Mouse (Mus musculus) skeletal muscle tissue, postnatal 0 days (tissue): ENCODE results near the gene Gm13119. TPM values are rescaled to one million over a fixed set of nuclear protein-coding genes. Genes with fewer than 3 reads are reported as not detected.

Source experiments
- polyA plus RNA-seq: library from polyadenylated mRNA; unstranded; fragments of >200 nt; fragmentation: Nextera tagmentation; extraction: Ambion mirVana; gene quantifications from 2 replicates; pipeline ENCODE4 v1.2.1, GENCODE M21; 2015

Gene Gm13119
- polyA plus RNA-seq, result not detected in 2 replicates

DNA sequence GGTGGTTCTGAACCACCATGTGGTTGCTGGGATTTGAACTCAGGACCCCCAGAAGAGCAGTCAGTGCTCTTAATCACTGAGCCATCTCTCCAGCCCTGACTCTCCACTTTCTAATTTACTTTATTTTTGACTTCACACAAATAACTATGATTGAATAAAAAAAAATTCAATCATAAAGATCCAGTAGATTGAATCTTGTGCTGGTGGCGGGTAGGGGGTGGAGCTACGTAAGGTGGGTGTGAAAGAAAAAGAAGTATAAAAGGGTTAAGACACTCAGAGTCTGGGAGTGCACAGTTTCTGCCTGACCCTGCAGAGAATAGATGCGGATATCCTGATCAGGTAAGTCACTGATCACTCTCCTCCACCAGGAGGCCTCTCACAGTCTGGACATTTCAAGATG, at the start of gene Gm13119:
Gm13119 (plus strand) TSS at position 301 of the 400 bp plus-strand sequence.

DNA sequence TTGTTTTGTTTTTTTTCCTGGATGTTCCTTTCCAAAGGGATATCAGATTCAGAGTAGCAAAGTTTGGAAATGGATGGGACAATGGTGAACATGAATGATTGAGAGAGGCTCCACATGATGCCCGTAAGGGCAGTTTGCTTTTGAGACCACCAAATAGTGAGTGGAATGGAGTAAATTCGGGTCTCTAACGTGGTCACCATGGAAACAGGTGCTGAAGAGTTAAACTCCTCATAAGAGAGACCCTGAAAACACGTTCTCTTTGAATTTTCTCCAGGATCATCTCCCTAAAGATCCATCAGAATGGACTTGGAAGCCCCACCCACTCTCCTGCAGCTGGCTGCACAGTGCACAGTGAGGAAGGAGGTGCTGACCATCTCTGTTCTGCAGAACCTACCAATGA, 27.8 kb upstream of the Gm13119 start, which contains the start of gene Gm13128:
Gm13128 (plus strand) TSS at position 301 of the 400 bp plus-strand sequence.

DNA sequence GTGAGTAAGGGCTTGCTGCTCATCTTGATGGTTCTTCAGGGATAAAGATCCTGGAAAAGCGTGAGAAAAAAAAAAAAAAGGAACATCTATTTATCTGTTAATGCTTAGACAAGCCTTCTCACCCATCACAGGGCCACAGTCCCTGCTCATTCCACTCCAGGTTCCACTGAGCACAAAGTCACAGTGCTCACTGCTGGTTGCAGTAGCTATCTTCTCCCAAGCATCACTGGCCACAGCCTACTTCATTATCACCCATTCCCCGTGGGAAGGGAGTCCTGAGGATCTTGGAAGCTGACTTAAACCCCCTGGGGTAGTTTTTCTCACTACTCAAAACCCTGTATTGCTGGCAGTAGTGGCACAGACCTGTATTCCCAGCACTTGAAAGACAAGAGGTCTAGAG, 20.2 kb downstream of the Gm13119 start, which contains the start of gene Pramef20:
Pramef20 (minus strand) TSS at position 23 of the 400 bp plus-strand sequence.

DNA sequence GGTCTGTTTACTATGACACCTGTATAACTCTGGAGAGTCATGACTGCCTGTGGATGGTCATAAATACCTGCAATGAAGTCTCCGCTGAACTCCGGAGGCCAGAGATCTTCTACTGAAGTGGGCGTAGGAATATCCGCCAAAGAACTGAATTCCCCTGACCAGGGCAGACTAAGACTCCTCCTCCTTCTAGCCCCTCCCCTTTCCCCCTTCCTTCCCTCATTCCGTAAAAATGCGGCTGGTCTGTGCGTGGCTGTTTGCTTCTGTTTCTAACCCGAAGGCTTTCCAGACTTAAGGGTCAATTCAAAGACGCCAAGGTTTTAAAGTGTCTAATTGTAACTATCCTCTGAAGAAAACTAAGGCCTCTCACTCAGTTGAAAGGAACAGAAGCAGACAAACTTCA, 50.5 kb downstream of the Gm13119 start, which contains the start of gene Pramef12:
Pramef12 (minus strand) TSS at position 175 of the 400 bp plus-strand sequence.

Other genes with a start within 250 kb of the Gm13119 start
- not detected in 2 replicates for gene Oog3, start 195.3 kb upstream of the Gm13119 start, polyA plus RNA-seq
- not detected in 2 replicates for gene Oog2, start 167.2 kb upstream of the Gm13119 start, polyA plus RNA-seq
- not detected in 2 replicates for gene C87977, start 144.6 kb upstream of the Gm13119 start, polyA plus RNA-seq
- not detected in 2 replicates for gene Pramel5, start 77.5 kb upstream of the Gm13119 start, polyA plus RNA-seq
- gene Gm13128, start 27.7 kb upstream of the Gm13119 start, polyA plus RNA-seq, result not detected in 2 replicates
- not detected in 2 replicates for gene Pramef20, start 20.0 kb downstream of the Gm13119 start, polyA plus RNA-seq
- 0.06 TPM in 1 of 2 replicates, not detected in the other for gene Pramef12, start 50.5 kb downstream of the Gm13119 start, polyA plus RNA-seq
- not detected in 2 replicates for gene 1700012P22Rik, start 80.8 kb downstream of the Gm13119 start, polyA plus RNA-seq
- not detected in 2 replicates for gene Gm9944, start 95.4 kb downstream of the Gm13119 start, polyA plus RNA-seq
- gene Aadacl3, start 105.8 kb downstream of the Gm13119 start, polyA plus RNA-seq, result not detected in 2 replicates
- not detected in 2 replicates for gene 9430007A20Rik, start 161.9 kb downstream of the Gm13119 start, polyA plus RNA-seq
- gene Gm13124, start 207.2 kb downstream of the Gm13119 start, polyA plus RNA-seq, result not detected in 2 replicates